Mouse (Mus musculus): Measurements from ENCODE around the gene Cd24a.

The Cd24a gene

DNA sequence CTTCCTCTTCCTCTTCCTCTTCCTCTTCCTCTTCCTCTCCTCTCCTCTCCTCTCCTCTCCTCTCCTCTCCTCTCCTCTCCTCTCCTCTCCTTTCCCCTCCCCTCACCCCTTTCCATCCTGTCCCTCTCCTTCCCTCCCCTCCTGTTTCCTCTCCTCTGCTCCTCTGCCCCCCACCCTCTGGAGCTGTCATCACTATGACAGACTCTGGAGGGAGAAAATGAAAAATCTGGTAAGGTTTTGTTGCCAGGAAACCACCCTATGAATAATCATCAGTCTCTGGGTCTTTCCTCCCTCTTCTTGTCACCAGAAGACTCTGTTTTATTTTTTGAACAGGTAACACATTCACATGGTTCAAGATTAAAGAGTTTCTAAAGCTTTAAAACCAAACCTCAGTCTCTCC lies 53.0 kb downstream of the Cd24a start:
- no peak for DNase-seq

- DNase-seq: no peak
Measured at GRCm38 (mm10) chr10:43631639-43632354, 53.7 kb downstream of the Cd24a start.

- DNase-seq: no peak
Measured at GRCm38 (mm10) chr10:43633117-43633516, 55.0 kb downstream of the Cd24a start.
